Comparison of ENCODE assay signal across 8 mouse cellular contexts in the genomic region with DNA sequence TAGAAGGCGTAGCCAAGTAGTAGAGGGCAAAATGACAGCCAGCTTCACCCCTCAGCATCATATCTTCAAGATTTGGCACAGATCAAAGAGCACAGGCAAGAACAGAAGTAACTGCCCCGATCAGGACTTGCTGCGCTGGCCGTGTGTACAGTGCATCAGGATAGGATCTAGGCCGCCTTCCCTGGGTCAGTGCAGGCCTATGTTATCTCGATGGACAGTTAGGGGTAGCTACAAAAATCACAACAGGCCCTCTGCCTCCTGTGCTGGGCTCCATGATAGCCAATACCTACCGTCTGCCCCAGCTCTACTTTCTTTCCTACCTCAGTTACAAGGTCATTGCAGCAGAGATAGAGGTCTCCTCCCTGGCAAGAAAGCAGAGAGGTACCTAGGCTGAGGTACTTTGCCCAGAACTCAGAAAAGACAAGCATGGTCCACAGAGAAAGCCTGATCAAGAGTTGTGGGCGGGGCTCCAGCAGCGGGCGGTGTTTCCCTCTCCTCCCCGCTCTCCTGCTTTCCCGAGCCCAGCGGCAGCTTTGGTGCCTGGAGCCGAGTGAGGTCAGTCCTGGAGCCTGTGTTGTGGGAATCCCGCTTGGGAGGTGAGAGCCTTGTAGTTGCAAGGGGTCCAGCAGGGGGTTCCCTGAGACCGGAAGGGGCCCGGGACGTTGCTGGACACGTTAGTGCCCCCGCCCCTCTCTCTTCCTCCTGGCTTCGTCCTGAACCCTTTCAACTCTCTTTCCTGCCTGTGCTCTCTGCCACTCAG. TPM values are rescaled to one million over a fixed set of nuclear protein-coding genes. Genes with fewer than 3 reads are reported as not detected.
A peak's percentile ranks its signal among the peaks of the same experiment; 100 is the strongest.
DNase-seq lines count a peak whose midpoint lies in the region; ATAC-seq and TF ChIP-seq lines count a peak whose summit lies in the region.

A gene (plus strand): TSS at position 502 of the 760 bp plus-strand sequence.

- TF ChIP-seq EP300 in heart, postnatal 0 days (IDR thresholded peaks at IDR 0.05; ENCODE audit: low read depth), result no peak

- DNase-seq in heart, postnatal 0 days (ENCODE audit: low spot score), result peak; percentile 52
- peak; percentile 73 for DNase-seq in kidney, postnatal 14 days
- DNase-seq in cerebellum, adult 11 months, result no peak

- ATAC-seq in erythroblast, adult 5-6 weeks (replicated peaks; ENCODE audit: low FRiP score, poor library complexity, severe bottlenecking), result no peak
- peak; percentile 72 for ATAC-seq in heart, postnatal 0 days (ENCODE audit: insufficient read depth, low read depth)
- peak; percentile 29 for ATAC-seq in stomach, embryonic 15.5 days (ENCODE audit: insufficient read depth, low FRiP score, low read depth)

- no peaks in the 10 kb centered on the region for H3K36me3 ChIP-seq in erythroblast, embryonic 14.5 days (ENCODE audit: control insufficient read depth)
- no peaks in the 10 kb centered on the region for H3K36me3 ChIP-seq in heart, postnatal 0 days (replicated peaks; ENCODE audit: control insufficient read depth, insufficient read depth, low read length)
- H3K36me3 ChIP-seq in macrophage (ENCODE audit: inconsistent target), result no peaks in the 10 kb centered on the region
- H3K36me3 ChIP-seq in stomach, embryonic 15.5 days, result no peaks in the 10 kb centered on the region

- H3K79me2 ChIP-seq in macrophage (ENCODE audit: inconsistent target), result no peaks in the 10 kb centered on the region

- peak within 1 kb of the TSS; percentile 43 for H3K4me3 ChIP-seq in erythroblast, embryonic 14.5 days (replicated peaks)
- peak within 1 kb of the TSS; percentile 15; the same call in 1 of the 2 replicates for H3K4me3 ChIP-seq in embryonic fibroblast, embryonic 13.5 days (ENCODE audit: insufficient read depth, low read length)
- H3K4me3 ChIP-seq in heart, postnatal 0 days (ENCODE audit: low read depth, low read length), result peak within 1 kb of the TSS; percentile 50
- H3K4me3 ChIP-seq in macrophage (ENCODE audit: inconsistent target), result peak within 1 kb of the TSS; percentile 51
- H3K4me3 ChIP-seq in stomach, embryonic 15.5 days (replicated peaks), result peak within 1 kb of the TSS; percentile 46

- H3K9ac ChIP-seq in heart, postnatal 0 days (replicated peaks; ENCODE audit: low read depth, low read length), result peak within 1 kb of the TSS; percentile 56
- H3K9ac ChIP-seq in stomach, embryonic 15.5 days, result no peak within 1 kb of the TSS

- H3K27me3 ChIP-seq in erythroblast, embryonic 14.5 days (ENCODE audit: control insufficient read depth), result peaks cover 11% of the 10 kb centered on the region
- H3K27me3 ChIP-seq in heart, postnatal 0 days (ENCODE audit: control insufficient read depth, insufficient read depth, low read length), result no peaks in the 10 kb centered on the region
- H3K27me3 ChIP-seq in stomach, embryonic 15.5 days (replicated peaks), result no peaks in the 10 kb centered on the region

- H3K27ac ChIP-seq in embryonic fibroblast, embryonic 13.5 days (ENCODE audit: insufficient read depth, low read length), result no peak within 1 kb of the TSS
- peak within 1 kb of the TSS; percentile 72 for H3K27ac ChIP-seq in heart, postnatal 0 days (ENCODE audit: low read depth)
- H3K27ac ChIP-seq in macrophage, result peak within 1 kb of the TSS; percentile 76
- peak within 1 kb of the TSS; percentile 45; the same call in 1 of the 2 replicates for H3K27ac ChIP-seq in stomach, embryonic 15.5 days

- TF ChIP-seq POLR2A in embryonic fibroblast, embryonic 13.5 days (IDR thresholded peaks at IDR 0.05; ENCODE audit: low read depth, low read length), result 0 out of 2 replicates have a peak, but pooled peaks have one; percentile 24

- TF ChIP-seq CTCF in embryonic fibroblast, embryonic 13.5 days (IDR thresholded peaks at IDR 0.05; ENCODE audit: borderline replicate concordance, insufficient read depth, low read length), result no peak
- no peak for TF ChIP-seq CTCF in heart, postnatal 0 days (IDR thresholded peaks at IDR 0.05; ENCODE audit: low read depth)

- 8% methylated on average over 20 of the region's 21 CpGs for WGBS in heart, postnatal 0 days
- 26% methylated on average over 20 of the region's 21 CpGs for whole genome bisulfite sequencing in macrophage (ENCODE audit: missing documents)
- 16% methylated on average over 21 of the region's 21 CpGs for WGBS in stomach, embryonic 15.5 days

- peak within 1 kb of the TSS; percentile 84 for H3K4me2 ChIP-seq in heart, postnatal 0 days (ENCODE audit: low read depth, low read length)
- peak within 1 kb of the TSS; percentile 76 for H3K4me2 ChIP-seq in stomach, embryonic 15.5 days

- H3K4me1 ChIP-seq in erythroblast, embryonic 14.5 days (ENCODE audit: control insufficient read depth), result no peaks in the 10 kb centered on the region; the same call in 1 of the 2 replicates
- peaks cover 5% of the 10 kb centered on the region; the same call in 1 of the 2 replicates for H3K4me1 ChIP-seq in embryonic fibroblast, embryonic 13.5 days (ENCODE audit: control insufficient read depth, insufficient read depth, low read length)
- H3K4me1 ChIP-seq in heart, postnatal 0 days (ENCODE audit: control insufficient read depth, insufficient read depth), result peaks cover 25% of the 10 kb centered on the region
- peaks cover 18% of the 10 kb centered on the region for H3K4me1 ChIP-seq in stomach, embryonic 15.5 days

- H3K9me3 ChIP-seq in erythroblast, embryonic 14.5 days (ENCODE audit: control insufficient read depth, low read length), result no peaks in the 10 kb centered on the region
- no peaks in the 10 kb centered on the region for H3K9me3 ChIP-seq in heart, postnatal 0 days (replicated peaks; ENCODE audit: control insufficient read depth, low read length)
- no peaks in the 10 kb centered on the region for H3K9me3 ChIP-seq in stomach, embryonic 15.5 days

RNA-seq across cellular contexts. Expression of the gene that starts here (rescaled TPM):
- not detected in 2 replicates for polyA plus RNA-seq in erythroblast, embryonic 14.5 days (2012)
- total RNA-seq in erythroblast, adult 5-6 weeks (2015; ENCODE audit: low replicate concordance), result 2.7 TPM in 1 of 2 replicates, not detected in the other
- total RNA-seq in erythroblast, adult 5-6 weeks (2017; ENCODE audit: low replicate concordance), result 0.85 TPM in 1 of 2 replicates, not detected in the other
- 1.9 and 2.1 TPM in 2 replicates for polyA plus RNA-seq in embryonic fibroblast, embryonic 13.5 days (2011; ENCODE audit: insufficient read length, low read depth, missing spikeins)
- total RNA-seq in heart, postnatal 0 days (2014; rRNA removed; ENCODE audit: low replicate concordance), result 1.3 and 1.5 TPM in 2 replicates
- 0.74 and 0.92 TPM in 2 replicates for polyA plus RNA-seq in heart, postnatal 0 days (2015; fragmentation: Nextera tagmentation; extraction: Ambion mirVana)
- total RNA-seq in macrophage (2018; cell fraction: chromatin; rRNA removed), result 10 to 100 TPM in 3 of 26 experiments, 1 to 10 TPM in 10, under 1 TPM in 8, not detected in 5; 0.19 to 18.4 (median 3.9) TPM
- total RNA-seq in macrophage (2018; cell fraction: cytosol; rRNA removed), result 1 to 10 TPM in 13 of 26 experiments, under 1 TPM in 13; 0.06 to 3.7 (median 1.3) TPM
- total RNA-seq in macrophage (2018; cell fraction: nucleus; rRNA removed), result 10 to 100 TPM in 6 of 26 experiments, 1 to 10 TPM in 9, under 1 TPM in 10, not detected in 1; 0.12 to 22.8 (median 1.7) TPM
- 2.0 to 4.6 TPM (median 2.6 TPM) in 3 replicates for polyA plus RNA-seq in macrophage (2018)
- polyA plus RNA-seq in stomach, embryonic 15.5 days (2015; fragmentation: Nextera tagmentation; extraction: Ambion mirVana), result 2.1 and 2.5 TPM in 2 replicates
